Mouse (Mus musculus): Measurements from ENCODE around the gene Ninj2. TPM values are rescaled to one million over a fixed set of nuclear protein-coding genes. Genes with fewer than 3 reads are reported as not detected.

The Ninj2 gene
- polyA plus RNA-seq, 1 experiment, result not detected

DNA sequence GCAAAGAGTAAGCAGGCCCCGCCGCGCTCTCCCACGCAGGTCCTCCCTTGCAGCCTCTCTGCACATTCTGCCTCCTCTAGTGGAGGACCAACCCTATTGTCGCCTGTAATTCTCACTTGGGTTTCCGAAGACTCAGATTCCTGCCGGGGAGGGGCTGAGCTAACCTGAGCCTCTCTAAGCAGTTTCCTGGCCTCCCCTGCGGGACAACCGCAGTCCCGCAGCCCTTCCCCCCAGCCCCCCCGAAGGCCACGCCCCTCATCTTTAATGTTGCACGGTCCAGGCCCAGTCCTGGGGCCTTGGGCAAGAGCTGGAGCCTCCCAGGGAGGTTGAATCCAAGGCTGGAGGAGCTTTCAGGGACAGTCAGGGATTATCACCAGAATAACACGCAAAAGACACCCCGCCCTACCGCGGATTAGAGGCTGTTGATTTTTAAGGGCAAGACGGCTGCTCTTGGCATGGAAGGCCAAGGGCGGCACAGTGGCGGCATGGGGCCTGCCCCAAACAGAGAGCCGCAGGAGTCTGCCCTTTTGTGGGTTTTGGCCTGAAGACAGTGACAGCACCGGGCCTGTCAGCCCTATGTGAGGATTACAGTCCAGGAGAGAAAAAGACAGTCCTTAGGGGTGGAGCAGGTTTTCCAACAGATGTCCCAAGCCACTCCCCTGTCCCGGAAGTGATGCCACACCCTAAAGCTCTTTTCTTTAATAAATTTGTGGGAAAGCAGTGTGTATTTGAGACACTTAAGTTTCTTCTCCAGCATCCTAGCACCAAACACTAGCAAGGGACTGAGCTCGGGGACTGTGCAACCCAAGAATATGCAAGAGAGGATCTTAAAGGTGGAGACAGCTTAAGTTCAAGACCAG lies 95.5 kb downstream of the Ninj2 start:
- H3K4me1 ChIP-seq (ENCODE audit: control insufficient read depth, insufficient read depth, insufficient read length, low read length), result peaks cover 35% of the 10 kb centered on the region
- no peak overlapping the region for H3K4me3 ChIP-seq (ENCODE audit: insufficient read depth, low read depth, low read length)
- peak overlapping the region; percentile 54 for H3K27ac ChIP-seq (replicated peaks; ENCODE audit: low read depth, low read length)

DNA sequence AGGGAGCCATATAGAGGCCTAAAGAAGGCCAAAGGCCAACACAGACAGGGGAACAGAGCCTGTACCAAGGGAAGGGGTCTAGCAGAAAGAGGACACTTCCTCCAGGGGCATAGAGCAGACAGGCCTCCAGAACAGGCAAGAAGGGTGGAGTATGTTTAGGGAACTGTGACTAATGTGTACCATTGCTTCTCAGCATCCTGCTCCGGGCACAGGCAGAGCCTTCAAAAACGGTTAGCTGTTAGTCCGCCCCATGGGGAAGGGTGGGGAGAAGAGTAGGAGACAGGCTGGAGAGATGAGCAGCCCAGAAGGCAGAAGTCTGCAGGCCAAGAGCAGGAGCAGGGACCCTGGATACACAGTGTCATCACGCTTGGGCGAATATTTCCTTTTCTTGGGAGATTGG lies 96.1 kb downstream of the Ninj2 start:
- H3K27ac ChIP-seq (replicated peaks; ENCODE audit: low read depth, low read length), result peak overlapping the region; percentile 54
- H3K4me3 ChIP-seq (ENCODE audit: insufficient read depth, low read depth, low read length), result no peak overlapping the region
- peaks cover 35% of the 10 kb centered on the region for H3K4me1 ChIP-seq (ENCODE audit: control insufficient read depth, insufficient read depth, insufficient read length, low read length)

DNA sequence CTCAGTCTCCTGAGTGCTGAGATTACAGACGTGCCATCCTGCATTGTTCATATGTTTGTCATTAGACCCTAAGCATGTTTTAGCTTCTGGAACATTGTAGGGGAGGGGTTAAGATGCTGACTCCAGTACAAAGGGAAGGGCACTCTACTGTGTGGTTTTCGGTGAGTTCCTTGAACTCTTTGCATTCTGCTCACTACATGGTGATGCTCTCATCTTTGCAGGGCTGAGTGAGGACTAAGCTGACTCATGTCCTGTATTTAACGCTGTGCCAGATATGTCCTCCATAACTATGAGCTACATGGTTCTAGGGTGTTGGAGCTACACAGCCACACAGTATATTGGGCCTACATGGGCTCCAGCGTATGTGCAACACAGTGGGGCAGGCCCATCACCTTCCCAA lies 97.2 kb downstream of the Ninj2 start:
- no peak overlapping the region for H3K4me3 ChIP-seq (ENCODE audit: insufficient read depth, low read depth, low read length)
- peaks cover 35% of the 10 kb centered on the region for H3K4me1 ChIP-seq (ENCODE audit: control insufficient read depth, insufficient read depth, insufficient read length, low read length)
- peak overlapping the region; percentile 58; the same call in 1 of the 2 replicates for H3K27ac ChIP-seq (replicated peaks; ENCODE audit: low read depth, low read length)

DNA sequence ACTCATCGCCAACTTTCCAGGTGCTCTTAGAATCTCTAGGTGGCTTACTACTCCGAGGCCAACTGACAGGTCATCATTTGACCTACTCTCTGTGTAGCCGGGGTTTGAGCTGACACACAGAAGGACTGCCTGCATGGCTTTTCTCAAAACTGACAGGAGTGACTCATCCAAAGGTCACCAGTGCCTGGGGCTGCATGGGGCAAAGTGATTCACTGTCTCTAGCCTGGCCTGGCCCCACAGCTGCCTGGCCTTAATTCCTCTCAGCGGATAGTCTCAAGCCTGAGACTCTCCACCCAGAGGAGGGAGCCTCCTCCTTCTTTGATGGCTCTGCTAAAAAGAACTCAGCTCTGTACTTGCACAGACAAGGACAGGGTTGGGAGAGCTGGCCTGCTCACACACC lies 97.8 kb downstream of the Ninj2 start:
- Histone ChIP-seq H3K4me3 (ENCODE audit: insufficient read depth, low read depth, low read length) (no peak overlapping the region), H3K27ac (replicated peaks; ENCODE audit: low read depth, low read length) (peak overlapping the region; percentile 58; the same call in 1 of the 2 replicates), H3K4me1 (ENCODE audit: control insufficient read depth, insufficient read depth, insufficient read length, low read length) (peaks cover 35% of the 10 kb centered on the region)

DNA sequence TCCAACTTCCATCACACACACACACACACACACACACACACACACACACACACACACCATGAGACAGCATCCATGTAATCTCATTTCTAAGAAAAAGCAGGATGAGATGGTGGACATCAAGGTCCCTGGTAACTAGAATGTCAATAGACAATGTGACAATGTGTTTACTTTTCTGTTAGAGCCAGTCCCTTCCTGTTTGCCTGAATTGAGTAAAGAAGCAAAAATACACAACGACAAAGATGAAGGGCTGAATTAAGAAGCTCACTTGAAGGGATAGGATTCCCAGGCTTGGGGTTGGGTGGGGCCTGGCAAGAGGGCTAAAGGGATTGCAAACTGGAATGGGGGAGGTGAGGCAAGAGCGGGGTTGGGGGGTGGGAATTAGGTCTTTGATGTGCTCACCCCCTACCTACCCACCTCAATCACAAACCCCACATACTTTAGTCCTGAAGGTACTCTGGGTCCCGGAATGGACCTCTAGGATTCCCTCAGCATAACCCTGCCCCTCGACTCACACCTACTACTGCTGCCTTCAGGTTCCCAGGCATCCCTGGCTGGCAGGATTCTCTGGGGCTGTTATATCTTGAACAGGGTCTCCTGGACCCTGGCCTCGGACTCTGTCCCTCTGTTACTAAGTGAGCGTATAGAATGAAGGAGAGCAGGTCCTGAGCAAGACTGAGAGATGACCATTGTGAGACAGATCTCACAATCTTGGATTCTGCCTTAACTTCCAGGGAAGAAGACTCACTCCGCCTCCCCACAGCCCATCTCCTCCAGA lies 98.4 kb downstream of the Ninj2 start:
- Histone ChIP-seq H3K27ac (replicated peaks; ENCODE audit: low read depth, low read length) (peak overlapping the region; percentile 62), H3K4me1 (ENCODE audit: control insufficient read depth, insufficient read depth, insufficient read length, low read length) (peaks cover 35% of the 10 kb centered on the region), H3K4me3 (ENCODE audit: insufficient read depth, low read depth, low read length) (peak overlapping the region; percentile 29; the same call in 1 of the 2 replicates)

DNA sequence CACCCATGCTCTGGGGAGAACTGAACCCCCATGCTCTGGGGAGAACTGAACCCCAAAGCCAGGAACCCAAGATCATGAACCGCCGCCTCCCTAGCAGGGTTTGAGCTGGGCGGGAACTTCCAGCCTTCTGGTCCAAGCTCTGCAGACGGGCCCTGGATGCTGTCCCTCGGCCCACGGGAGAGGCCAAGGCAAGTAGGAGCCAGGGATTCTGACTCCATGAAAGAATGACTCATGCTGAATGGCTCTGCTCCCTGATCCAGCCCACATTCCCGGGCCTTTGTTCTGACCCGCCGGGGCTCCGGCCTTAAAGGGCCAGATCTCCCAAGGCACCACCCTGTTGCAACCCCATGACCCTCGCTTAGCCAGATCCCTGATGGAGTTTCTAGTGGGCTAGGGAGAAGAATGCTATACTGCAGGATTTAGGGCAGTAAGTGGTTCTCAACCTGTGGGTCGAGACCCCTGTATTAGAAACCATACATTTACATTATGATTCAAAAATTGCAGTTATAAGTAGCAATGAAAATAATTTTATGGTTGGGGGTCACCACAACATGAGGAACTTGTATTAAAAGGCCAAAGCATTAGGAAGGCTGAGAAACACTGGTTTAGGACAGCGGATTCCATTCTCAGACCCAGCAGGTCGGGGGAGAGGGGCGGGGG lies 99.2 kb downstream of the Ninj2 start:
- Histone ChIP-seq H3K4me3 (ENCODE audit: insufficient read depth, low read depth, low read length) (peak overlapping the region; percentile 29), H3K27ac (replicated peaks; ENCODE audit: low read depth, low read length) (peak overlapping the region; percentile 62), H3K4me1 (ENCODE audit: control insufficient read depth, insufficient read depth, insufficient read length, low read length) (peaks cover 35% of the 10 kb centered on the region)

DNA sequence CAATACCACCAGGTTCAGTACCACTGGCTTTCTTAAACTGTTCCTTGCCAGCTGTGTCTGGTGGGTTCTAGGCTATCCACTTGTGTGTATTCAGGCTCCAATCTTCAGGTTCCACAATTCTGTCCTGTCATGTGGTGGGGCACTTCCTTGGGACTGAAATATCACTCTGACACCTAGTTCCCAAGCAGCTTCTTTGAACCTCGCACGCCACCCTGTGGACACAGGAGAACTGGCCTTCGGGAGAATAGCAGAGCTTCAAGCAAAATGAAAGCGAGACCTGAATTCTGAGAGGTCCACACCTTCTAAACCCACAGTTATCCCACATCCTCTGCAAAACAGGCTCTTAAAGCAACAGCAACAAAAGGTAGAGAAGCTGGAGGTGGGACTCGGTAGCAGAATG lies 100.0 kb downstream of the Ninj2 start:
- Histone ChIP-seq H3K4me3 (ENCODE audit: insufficient read depth, low read depth, low read length) (peak overlapping the region; percentile 1; the same call in 1 of the 2 replicates), H3K4me1 (ENCODE audit: control insufficient read depth, insufficient read depth, insufficient read length, low read length) (peaks cover 30% of the 10 kb centered on the region), H3K27ac (replicated peaks; ENCODE audit: low read depth, low read length) (peak overlapping the region; percentile 69)

DNA sequence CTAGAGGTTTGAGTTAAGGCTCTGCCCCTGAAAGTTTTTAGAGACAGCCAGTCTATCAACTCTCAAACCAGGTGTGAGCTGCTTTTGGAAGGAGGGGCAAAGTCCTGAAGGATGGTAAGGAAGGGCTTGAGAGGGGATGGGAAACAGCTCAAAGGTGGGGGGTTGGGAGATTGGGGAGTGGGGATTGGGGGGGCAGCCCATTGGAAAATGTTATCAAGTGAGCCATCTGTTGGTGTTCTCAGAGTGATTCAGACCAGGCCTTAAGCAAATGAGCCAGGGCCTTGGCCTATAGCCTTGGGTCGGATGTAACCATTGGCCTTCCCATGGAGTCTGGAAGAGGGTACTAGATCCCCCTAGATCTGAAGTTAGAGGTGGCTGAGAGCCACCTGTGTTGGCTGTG lies 100.6 kb downstream of the Ninj2 start:
- Histone ChIP-seq H3K4me1 (ENCODE audit: control insufficient read depth, insufficient read depth, insufficient read length, low read length) (peaks cover 28% of the 10 kb centered on the region), H3K4me3 (ENCODE audit: insufficient read depth, low read depth, low read length) (no peak overlapping the region), H3K27ac (replicated peaks; ENCODE audit: low read depth, low read length) (no peak overlapping the region)

DNA sequence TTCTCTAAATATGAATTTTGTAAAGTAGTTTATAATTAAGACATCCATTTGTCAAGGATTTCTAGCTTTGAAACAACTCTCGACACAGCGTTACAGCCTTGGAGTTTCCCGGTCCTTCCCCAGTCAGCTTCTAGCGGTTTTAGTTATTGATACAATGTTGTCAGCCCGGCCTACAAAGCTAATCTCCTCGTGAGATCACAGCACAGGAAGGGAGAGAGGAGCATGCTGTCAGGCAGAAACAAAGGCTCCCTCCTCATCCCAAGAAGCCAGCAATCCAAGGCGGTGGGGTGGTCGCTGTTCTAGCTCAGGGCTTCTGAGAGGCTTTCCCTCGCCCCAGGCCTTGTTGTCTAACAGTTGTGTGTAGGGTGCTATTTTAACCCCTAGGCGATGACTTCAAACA lies 101.2 kb downstream of the Ninj2 start:
- peaks cover 23% of the 10 kb centered on the region for H3K4me1 ChIP-seq (ENCODE audit: control insufficient read depth, insufficient read depth, insufficient read length, low read length)
- no peak overlapping the region for H3K4me3 ChIP-seq (ENCODE audit: insufficient read depth, low read depth, low read length)
- no peak overlapping the region for H3K27ac ChIP-seq (replicated peaks; ENCODE audit: low read depth, low read length)

DNA sequence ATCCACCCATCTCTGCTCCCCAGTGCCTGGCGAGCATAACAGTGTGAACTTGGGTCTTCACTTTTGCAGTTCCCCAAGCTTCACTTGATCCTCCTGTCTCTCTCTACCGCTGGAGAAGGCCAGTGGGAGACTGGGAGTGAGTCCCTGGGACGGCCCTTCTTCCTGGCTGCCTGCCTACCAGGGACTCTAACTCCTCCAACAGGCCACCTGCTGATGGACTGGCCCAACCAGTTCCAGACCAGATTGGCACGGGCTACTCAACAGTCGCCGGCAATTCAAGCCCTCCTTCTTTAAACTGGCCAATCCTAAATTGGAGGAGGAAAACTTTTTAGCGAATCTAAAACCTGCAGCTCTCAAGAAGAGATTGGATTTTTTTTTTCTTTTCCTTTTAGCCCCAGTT lies 101.8 kb downstream of the Ninj2 start:
- Histone ChIP-seq H3K4me3 (ENCODE audit: insufficient read depth, low read depth, low read length) (no peak overlapping the region), H3K4me1 (ENCODE audit: control insufficient read depth, insufficient read depth, insufficient read length, low read length) (peaks cover 20% of the 10 kb centered on the region), H3K27ac (replicated peaks; ENCODE audit: low read depth, low read length) (no peak overlapping the region)

DNA sequence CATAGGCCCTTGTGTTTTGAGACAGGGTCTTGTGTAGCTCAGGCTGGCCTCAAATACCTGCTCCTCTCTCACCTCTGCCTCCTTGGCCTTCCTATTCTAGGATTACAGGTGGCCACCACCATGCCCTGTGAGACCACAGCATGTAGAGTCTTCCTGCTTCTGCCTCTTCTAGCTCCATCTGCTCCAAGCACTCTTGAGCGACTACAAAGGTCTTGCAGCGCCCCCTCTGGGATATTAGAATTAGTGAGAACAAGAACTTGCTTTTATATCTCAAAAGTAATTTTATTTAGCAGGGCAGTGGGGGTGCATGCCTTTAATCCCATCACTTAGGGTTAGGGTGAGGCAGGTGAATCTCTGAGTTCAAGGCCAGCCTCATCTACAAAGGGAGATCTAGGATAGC lies 103.7 kb downstream of the Ninj2 start:
- H3K27ac ChIP-seq (replicated peaks; ENCODE audit: low read depth, low read length), result no peak overlapping the region
- H3K4me1 ChIP-seq (ENCODE audit: control insufficient read depth, insufficient read depth, insufficient read length, low read length), result peaks cover 6% of the 10 kb centered on the region
- no peak overlapping the region for H3K4me3 ChIP-seq (ENCODE audit: insufficient read depth, low read depth, low read length)

DNA sequence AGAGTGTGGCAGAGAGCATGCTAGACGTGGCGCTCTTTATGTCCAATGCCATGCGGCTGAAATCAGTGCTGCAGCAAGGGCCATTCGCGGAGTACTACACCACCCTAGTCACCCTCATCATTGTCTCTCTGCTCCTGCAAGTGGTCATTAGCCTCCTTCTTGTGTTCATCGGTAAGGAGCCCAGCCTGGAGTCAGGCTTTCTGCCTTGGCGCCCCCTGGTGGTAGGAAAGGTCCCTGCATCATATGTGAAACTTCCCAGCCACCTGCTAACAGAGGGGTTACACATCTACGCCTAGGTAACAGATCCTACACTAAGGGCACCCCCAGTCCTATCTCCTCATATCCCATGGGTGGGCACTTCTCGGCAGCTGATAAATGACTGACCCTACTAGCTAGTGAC lies 104.8 kb downstream of the Ninj2 start:
- H3K27ac ChIP-seq (replicated peaks; ENCODE audit: low read depth, low read length), result no peak overlapping the region
- peaks cover 1% of the 10 kb centered on the region; the same call in 1 of the 2 replicates for H3K4me1 ChIP-seq (ENCODE audit: control insufficient read depth, insufficient read depth, insufficient read length, low read length)

DNA sequence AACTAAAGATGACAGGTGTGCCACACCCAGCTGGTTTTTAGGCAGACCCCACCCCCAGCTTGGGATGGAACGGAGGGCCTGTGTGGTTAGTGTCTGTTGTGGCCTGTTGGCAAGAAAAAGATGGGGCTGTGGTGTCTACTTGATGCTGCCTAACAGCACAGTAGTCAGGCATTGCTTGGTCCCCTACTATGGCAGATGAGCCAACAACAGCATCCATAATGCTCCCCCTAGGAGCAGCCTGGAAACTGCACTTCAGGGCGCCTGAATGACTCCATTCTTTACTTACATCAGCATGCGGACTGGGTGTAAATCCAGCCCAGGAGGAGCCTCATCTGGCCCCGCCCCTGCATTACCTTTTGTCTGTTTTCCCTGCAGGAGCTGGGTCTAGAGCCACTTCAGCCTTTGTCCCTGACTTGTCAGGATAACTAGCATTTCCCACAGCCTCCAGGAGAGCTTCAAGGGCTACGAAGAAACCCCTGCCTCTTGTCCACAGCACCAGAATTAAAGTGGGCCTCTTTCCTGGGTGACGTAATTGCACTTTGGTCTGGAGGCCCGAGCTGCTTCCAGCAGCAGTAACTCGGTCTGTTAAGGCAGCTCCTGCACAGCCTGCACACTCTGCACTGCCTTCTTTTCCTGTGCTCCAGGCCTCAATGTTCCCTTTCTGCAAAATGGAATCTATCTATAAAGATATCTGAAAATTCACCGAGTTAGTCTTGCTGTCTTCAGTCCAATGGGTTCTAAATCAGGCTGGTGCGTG lies 106.7 kb downstream of the Ninj2 start:
- H3K4me1 ChIP-seq (ENCODE audit: control insufficient read depth, insufficient read depth, insufficient read length, low read length), result no peaks in the 10 kb centered on the region
- no peak overlapping the region for H3K4me3 ChIP-seq (ENCODE audit: insufficient read depth, low read depth, low read length)
- H3K27ac ChIP-seq (replicated peaks; ENCODE audit: low read depth, low read length), result no peak overlapping the region

More for the DNA sequence above, 104.8 kb downstream of the Ninj2 start:
- no peak overlapping the region for H3K4me3 ChIP-seq (ENCODE audit: insufficient read depth, low read depth, low read length)

DNA sequence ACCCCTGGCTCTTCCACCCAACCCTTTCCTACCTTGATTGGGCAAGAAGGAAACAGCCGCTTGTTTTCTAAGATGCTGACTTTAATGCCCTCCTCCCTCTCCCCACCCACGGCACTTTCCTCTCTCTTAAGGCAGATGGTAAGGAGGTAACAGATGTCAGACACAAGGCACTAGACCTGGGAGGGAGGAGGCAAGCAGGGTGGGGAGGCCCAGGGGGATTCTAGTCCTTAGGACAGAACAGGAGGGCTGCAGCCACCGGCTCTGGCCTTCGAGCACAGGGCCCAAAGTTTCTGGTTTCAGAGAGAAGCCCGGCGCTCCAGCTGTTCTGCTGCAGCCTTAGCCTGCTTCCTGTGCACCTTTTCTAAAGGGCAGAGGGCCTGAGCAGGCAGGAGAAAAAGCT lies 108.8 kb downstream of the Ninj2 start:
- Histone ChIP-seq H3K4me3 (ENCODE audit: insufficient read depth, low read depth, low read length) (no peak overlapping the region), H3K27ac (replicated peaks; ENCODE audit: low read depth, low read length) (no peak overlapping the region), H3K4me1 (ENCODE audit: control insufficient read depth, insufficient read depth, insufficient read length, low read length) (no peaks in the 10 kb centered on the region)
